Comparison of ENCODE assay signal across 8 mouse cellular contexts in the genomic region with DNA sequence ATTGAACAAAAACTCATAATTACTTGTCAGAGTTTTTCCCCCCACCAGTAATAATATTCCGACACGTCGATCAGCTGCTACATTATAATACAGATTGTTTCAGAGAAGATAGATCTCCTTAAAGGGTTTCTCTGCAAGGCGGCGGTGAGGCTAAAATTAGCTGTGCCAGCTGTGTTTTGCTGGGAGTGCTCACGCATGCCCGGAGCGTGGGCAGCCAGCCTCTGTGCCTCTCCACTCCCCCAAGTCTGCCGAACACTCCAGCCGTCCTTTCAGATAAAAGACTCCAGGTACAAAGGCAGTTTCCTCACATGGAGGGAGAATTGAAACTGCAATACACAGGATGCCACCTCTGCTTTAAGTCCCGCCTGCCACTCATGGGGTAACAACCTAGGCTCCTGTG.
DNase-seq lines count a peak whose midpoint lies in the region; ATAC-seq and TF ChIP-seq lines count a peak whose summit lies in the region.

No protein-coding gene starts in this region.

- no peak overlapping the region for H3K27ac ChIP-seq in cortical plate, adult 2 months (ENCODE audit: insufficient read depth, low read length)
- H3K27ac ChIP-seq in heart, embryonic 15.5 days: peak overlapping the region; percentile 88
- H3K27ac ChIP-seq in neural tube, embryonic 14.5 days (ENCODE audit: low read depth, low read length): no peak overlapping the region

- no peaks in the 10 kb centered on the region for H3K27me3 ChIP-seq in heart, embryonic 15.5 days
- no peaks in the 10 kb centered on the region for H3K27me3 ChIP-seq in neural tube, embryonic 14.5 days (ENCODE audit: control insufficient read depth, insufficient read depth, low read length)

- WGBS in heart, embryonic 15.5 days: 13% methylated on average over 11 of the region's 11 CpGs
- WGBS in neural tube, embryonic 14.5 days: 27% methylated on average over 11 of the region's 11 CpGs

- peak overlapping the region; percentile 12; the same call in 1 of the 2 replicates for H3K4me3 ChIP-seq in cortical plate, adult 2 months (ENCODE audit: insufficient read depth, low read length)
- peak overlapping the region; percentile 74 for H3K4me3 ChIP-seq in heart, embryonic 15.5 days
- H3K4me3 ChIP-seq in neural tube, embryonic 14.5 days (ENCODE audit: low read depth, low read length): peak overlapping the region; percentile 50; the same call in 1 of the 2 replicates

- H3K4me2 ChIP-seq in heart, embryonic 15.5 days: peak overlapping the region; percentile 70
- peak overlapping the region; percentile 78 for H3K4me2 ChIP-seq in neural tube, embryonic 14.5 days (ENCODE audit: low read depth, low read length)

- H3K9ac ChIP-seq in heart, embryonic 15.5 days: peak overlapping the region; percentile 81; the same call in 1 of the 2 replicates
- peak overlapping the region; percentile 68; the same call in 1 of the 2 replicates for H3K9ac ChIP-seq in neural tube, embryonic 14.5 days (replicated peaks; ENCODE audit: low read depth, low read length)

- no peaks in the 10 kb centered on the region for H3K4me1 ChIP-seq in cortical plate, adult 2 months (ENCODE audit: control insufficient read depth, insufficient read depth, low read length)
- peaks cover 15% of the 10 kb centered on the region; the same call in 1 of the 2 replicates for H3K4me1 ChIP-seq in heart, embryonic 15.5 days (replicated peaks)
- peaks cover 14% of the 10 kb centered on the region for H3K4me1 ChIP-seq in neural tube, embryonic 14.5 days (ENCODE audit: control insufficient read depth, insufficient read depth, low read length)

- no peak for TF ChIP-seq CTCF in cortical plate, adult 2 months (IDR thresholded peaks at IDR 0.05; ENCODE audit: extremely low read depth, insufficient read depth, low read length)

- H3K36me3 ChIP-seq in heart, embryonic 15.5 days: no peaks in the 10 kb centered on the region
- H3K36me3 ChIP-seq in neural tube, embryonic 14.5 days (ENCODE audit: control insufficient read depth, insufficient read depth, low read length): no peaks in the 10 kb centered on the region

- no peaks in the 10 kb centered on the region for H3K9me3 ChIP-seq in heart, embryonic 15.5 days (replicated peaks)
- no peaks in the 10 kb centered on the region for H3K9me3 ChIP-seq in neural tube, embryonic 14.5 days (ENCODE audit: control insufficient read depth, low read length)

- intact Hi-C loops in heart, postnatal 25 days (cut with DNase I): loop anchor here (5.0 kb wide), 1 partner anchor 61 kb away; no protein-coding TSS in a partner anchor
- intact Hi-C loops in left cerebral cortex, postnatal 10 days (cut with DNase I): no loop called here

- TF ChIP-seq POLR2A in cortical plate, adult 2 months (IDR thresholded peaks at IDR 0.05; ENCODE audit: extremely low read depth, insufficient read depth, low read length): no peak

- 0 out of 2 replicates have a peak, but pooled peaks have one; percentile 41 for ATAC-seq in heart, embryonic 15.5 days (replicated peaks; ENCODE audit: insufficient number of reproducible peaks, insufficient read depth, low FRiP score, low read depth)
- ATAC-seq in neural tube, embryonic 14.5 days (ENCODE audit: low read depth): no peak
- no peak for ATAC-seq in erythroid progenitor cell, adult 5-6 weeks (replicated peaks; ENCODE audit: low FRiP score, poor library complexity, severe bottlenecking)

- peak; percentile 21 to 37 for DNase-seq in heart, adult 18-20 months
- DNase-seq in heart, postnatal 25 days (ENCODE audit: low spot score): no peak
- DNase-seq in left cerebral cortex, postnatal 10 days (ENCODE audit: extremely low spot score in 1 of 2, low spot score in 2 of 2): peak; percentile 15 to 45
- no peak for DNase-seq in thymus, postnatal 25 days

Comparison
In these comparisons a context has a peak if more than half of its experiments do, and no peak if none do; other contexts are left out.
1. DNase-seq: peak in heart, adult 18-20 months (2 of 2) and left cerebral cortex, postnatal 10 days (2 of 2); none in heart, postnatal 25 days (single experiment) and thymus, postnatal 25 days (single experiment).
2. H3K4me3 ChIP-seq: peak in every context shown above with its lines; median percentile 74 in heart, embryonic 15.5 days; 50 in neural tube, embryonic 14.5 days; 12 in cortical plate, adult 2 months.